Mouse (Mus musculus) liver, embryonic 13.5 days (tissue): ENCODE data around the gene Anapc2. TPM values are rescaled to one million over a fixed set of nuclear protein-coding genes. Genes with fewer than 3 reads are reported as not detected.

Source experiments
- ATAC-seq: fragments of 200-750 bp; cut with Nextera tagmentation; 2 replicates; pipeline ENCODE4 v1.8.0; 2017; ENCODE audit warnings: low read depth, mild to moderate bottlenecking, moderate number of reproducible peaks, moderate library complexity
- DNase-seq: peaks from one replicate; pipeline ENCODE4 v3.0.0; 2022
- H3K27ac ChIP-seq: fragments of 300-500 bp; sonication (generic); 2 replicates; pipeline ENCODE4 v1.5.1; 2015; ENCODE audit warnings: moderate library complexity, mild to moderate bottlenecking, inconsistent platforms
- H3K27me3 ChIP-seq: fragments of 300-500 bp; sonication (generic); 2 replicates; pipeline ENCODE4 v1.6.1; 2015; ENCODE audit warnings: mild to moderate bottlenecking, inconsistent platforms
- H3K36me3 ChIP-seq: fragments of 300-500 bp; sonication (generic); 2 replicates; pipeline ENCODE4 v1.6.1; 2015; ENCODE audit warnings: mild to moderate bottlenecking, inconsistent platforms
- H3K4me1 ChIP-seq: fragments of 300-500 bp; sonication (generic); replicated peaks from 2 replicates; pipeline ENCODE4 v1.6.1; 2015; ENCODE audit warnings: inconsistent platforms
- H3K4me2 ChIP-seq: fragments of 300-500 bp; sonication (generic); 2 replicates; pipeline ENCODE4 v1.6.1; 2015; ENCODE audit warnings: inconsistent platforms, mild to moderate bottlenecking, moderate library complexity
- H3K4me3 ChIP-seq: fragments of 300-500 bp; sonication (generic); replicated peaks from 2 replicates; pipeline ENCODE4 v1.5.1; 2015; ENCODE audit warnings: mild to moderate bottlenecking, inconsistent platforms
- H3K9ac ChIP-seq: fragments of 300-500 bp; sonication (generic); 2 replicates; pipeline ENCODE4 v1.6.1; 2015; ENCODE audit warnings: mild to moderate bottlenecking, inconsistent platforms
- H3K9me3 ChIP-seq: fragments of 300-500 bp; sonication (generic); replicated peaks from 2 replicates; pipeline ENCODE4 v1.6.1; 2016; ENCODE audit warnings: inconsistent platforms
- WGBS: fragments of 180-500 bp; shearing (Covaris S2); methylation state at CpG from one replicate; pipeline ENCODE4 v1.1.7; 2015; ENCODE audit not compliant: insufficient replicate concordance; 5-methylcytosine and 5-hydroxymethylcytosine counted together
- polyA plus RNA-seq: library from polyadenylated mRNA; unstranded; fragments of >200 nt; fragmentation: Nextera tagmentation; extraction: Ambion mirVana; gene quantifications from 2 replicates; pipeline ENCODE4 v1.2.1, GENCODE M21; 2015

The Anapc2 gene
- polyA plus RNA-seq, 1 experiment from 2014 or later = 50.5 TPM

- H3K9ac ChIP-seq = no peak overlapping the region
- ATAC-seq = no peak
- no peaks in the 10 kb centered on the region for H3K9me3 ChIP-seq
- DNase-seq = no peak
- H3K4me2 ChIP-seq = no peak overlapping the region; the same call in 1 of the 2 replicates
- H3K36me3 ChIP-seq = no peaks in the 10 kb centered on the region
- WGBS = 8% methylated on average over 32 of the region's 32 CpGs
- H3K27me3 ChIP-seq = peaks cover 90% of the 10 kb centered on the region
- H3K4me1 ChIP-seq = peaks cover 28% of the 10 kb centered on the region
- H3K4me3 ChIP-seq = 0 out of 2 replicates have a peak overlapping the region, but pooled peaks have one; percentile 43
- no peak overlapping the region for H3K27ac ChIP-seq
Measured at GRCm38 (mm10) chr2:25291184-25292053, 19.1 kb downstream of the Anapc2 start.

- Histone ChIP-seq H3K4me1 (peaks cover 22% of the 10 kb centered on the region), H3K36me3 (no peaks in the 10 kb centered on the region), H3K27me3 (peaks cover 96% of the 10 kb centered on the region), H3K9ac (no peak overlapping the region), H3K4me2 (peak overlapping the region; percentile 54), H3K4me3 (peak overlapping the region; percentile 43), H3K27ac (no peak overlapping the region), H3K9me3 (no peaks in the 10 kb centered on the region)
- DNase-seq = no peak
- 9% methylated on average over 42 of the region's 43 CpGs for WGBS
- peak; percentile 32 for ATAC-seq
Measured at GRCm38 (mm10) chr2:25292054-25292544, 19.8 kb downstream of the Anapc2 start.

GRCm38 (mm10) chr2:25292856-25293255, 20.6 kb downstream of the Anapc2 start:
- Histone ChIP-seq H3K36me3 (no peaks in the 10 kb centered on the region), H3K9ac (no peak overlapping the region), H3K4me1 (peaks cover 15% of the 10 kb centered on the region), H3K4me2 (no peak overlapping the region), H3K9me3 (no peaks in the 10 kb centered on the region), H3K4me3 (no peak overlapping the region), H3K27me3 (peaks cover 98% of the 10 kb centered on the region), H3K27ac (no peak overlapping the region)
- DNase-seq (peak; percentile 44), ATAC-seq (no peak)
- 0% methylated on average over 1 of the region's 1 CpGs for WGBS

GRCm38 (mm10) chr2:25293706-25294105, 21.4 kb downstream of the Anapc2 start:
- 64% methylated on average over 9 of the region's 9 CpGs for WGBS
- H3K4me2 ChIP-seq = no peak overlapping the region
- no peaks in the 10 kb centered on the region for H3K9me3 ChIP-seq
- H3K27me3 ChIP-seq = peaks cover 97% of the 10 kb centered on the region
- H3K27ac ChIP-seq = no peak overlapping the region
- no peak overlapping the region for H3K4me3 ChIP-seq
- H3K4me1 ChIP-seq = peaks cover 13% of the 10 kb centered on the region
- no peak for ATAC-seq
- DNase-seq = no peak
- H3K36me3 ChIP-seq = no peaks in the 10 kb centered on the region
- H3K9ac ChIP-seq = no peak overlapping the region

- no peak overlapping the region for H3K27ac ChIP-seq
- WGBS = 56% methylated on average over 8 of the region's 8 CpGs
- no peaks in the 10 kb centered on the region for H3K9me3 ChIP-seq
- no peak overlapping the region for H3K4me2 ChIP-seq
- H3K4me3 ChIP-seq = no peak overlapping the region
- DNase-seq (no peak), ATAC-seq (no peak)
- no peak overlapping the region for H3K9ac ChIP-seq
- no peaks in the 10 kb centered on the region for H3K36me3 ChIP-seq
- peaks cover 5% of the 10 kb centered on the region for H3K4me1 ChIP-seq
- H3K27me3 ChIP-seq = peaks cover 67% of the 10 kb centered on the region
Measured at GRCm38 (mm10) chr2:25297093-25297492, 24.8 kb downstream of the Anapc2 start.

- no peak for DNase-seq
- 65% methylated on average over 10 of the region's 10 CpGs for WGBS
- Histone ChIP-seq H3K4me1 (no peaks in the 10 kb centered on the region), H3K27me3 (peaks cover 62% of the 10 kb centered on the region), H3K4me3 (no peak overlapping the region), H3K9ac (no peak overlapping the region), H3K4me2 (no peak overlapping the region), H3K9me3 (no peaks in the 10 kb centered on the region), H3K36me3 (no peaks in the 10 kb centered on the region), H3K27ac (no peak overlapping the region)
- ATAC-seq = no peak
Measured at GRCm38 (mm10) chr2:25298046-25298445, 25.8 kb downstream of the Anapc2 start.

- Histone ChIP-seq H3K27me3 (peaks cover 64% of the 10 kb centered on the region), H3K36me3 (no peaks in the 10 kb centered on the region), H3K9me3 (no peaks in the 10 kb centered on the region), H3K27ac (no peak overlapping the region), H3K4me3 (no peak overlapping the region), H3K9ac (no peak overlapping the region), H3K4me1 (peaks cover 12% of the 10 kb centered on the region), H3K4me2 (no peak overlapping the region)
- no peak for ATAC-seq
- DNase-seq = no peak
- 42% methylated on average over 3 of the region's 3 CpGs for WGBS
Measured at GRCm38 (mm10) chr2:25303452-25303851, 31.2 kb downstream of the Anapc2 start.

- Histone ChIP-seq H3K36me3 (no peaks in the 10 kb centered on the region), H3K27ac (no peak overlapping the region), H3K9ac (no peak overlapping the region), H3K9me3 (no peaks in the 10 kb centered on the region), H3K4me2 (peak overlapping the region; percentile 68), H3K4me1 (peaks cover 12% of the 10 kb centered on the region), H3K4me3 (no peak overlapping the region), H3K27me3 (peaks cover 68% of the 10 kb centered on the region)
- ATAC-seq (no peak), DNase-seq (no peak)
- 53% methylated on average over 7 of the region's 7 CpGs for WGBS
Measured at GRCm38 (mm10) chr2:25303931-25304656, 31.8 kb downstream of the Anapc2 start.

- Histone ChIP-seq H3K9me3 (no peaks in the 10 kb centered on the region), H3K36me3 (no peaks in the 10 kb centered on the region), H3K4me1 (peaks cover 12% of the 10 kb centered on the region), H3K4me2 (peak overlapping the region; percentile 68), H3K4me3 (peak overlapping the region; percentile 48), H3K27ac (no peak overlapping the region), H3K27me3 (peaks cover 77% of the 10 kb centered on the region), H3K9ac (no peak overlapping the region; the same call in 1 of the 2 replicates)
- ATAC-seq (peak; percentile 29; the same call in 1 of the 2 replicates), DNase-seq (no peak)
- WGBS = 2% methylated on average over 44 of the region's 45 CpGs
Measured at GRCm38 (mm10) chr2:25304657-25305541, 32.6 kb downstream of the Anapc2 start.

- WGBS = 43% methylated on average over 14 of the region's 14 CpGs
- Histone ChIP-seq H3K9ac (no peak overlapping the region), H3K27ac (no peak overlapping the region), H3K4me1 (peaks cover 12% of the 10 kb centered on the region), H3K9me3 (no peaks in the 10 kb centered on the region), H3K36me3 (no peaks in the 10 kb centered on the region), H3K27me3 (peaks cover 85% of the 10 kb centered on the region), H3K4me3 (peak overlapping the region; percentile 48; the same call in 1 of the 2 replicates), H3K4me2 (peak overlapping the region; percentile 68)
- no peak for DNase-seq
- ATAC-seq = no peak
Measured at GRCm38 (mm10) chr2:25305587-25306359, 33.5 kb downstream of the Anapc2 start.
